Mouse (Mus musculus): ENCODE measurements around the gene Kctd3. TPM values are rescaled to one million over a fixed set of nuclear protein-coding genes. Genes with fewer than 3 reads are reported as not detected.
A peak's percentile ranks its signal among the peaks of the same experiment; 100 is the strongest.

The Kctd3 gene
- total RNA-seq, 1 experiment from 2014 or later: 73.3 TPM

DNA sequence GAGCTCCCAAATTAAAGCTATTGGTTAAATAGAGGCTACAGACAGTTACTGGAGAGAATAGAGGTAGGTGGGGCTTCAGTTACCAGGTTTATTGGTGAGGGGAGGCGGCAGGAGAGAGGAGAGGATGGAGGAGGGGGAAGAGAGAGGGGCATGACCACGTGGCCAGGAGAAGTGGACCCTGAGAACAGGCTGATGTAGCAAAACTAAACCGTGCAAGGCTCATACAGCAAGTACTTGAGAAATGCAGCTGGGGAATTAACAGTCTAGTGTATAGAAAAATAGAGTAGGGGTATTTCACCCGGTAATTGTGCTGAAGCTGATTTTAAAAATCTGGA, 5.9 kb upstream of the Kctd3 start:
- no peak for ATAC-seq (ENCODE audit: extremely low read depth, insufficient number of reproducible peaks, low FRiP score, poor library complexity, severe bottlenecking)

GRCm38 (mm10) chr1:189012846-189013586, 5.4 kb upstream of the Kctd3 start:
- ATAC-seq (ENCODE audit: extremely low read depth, insufficient number of reproducible peaks, low FRiP score, poor library complexity, severe bottlenecking): no peak

- no peak for ATAC-seq (ENCODE audit: extremely low read depth, insufficient number of reproducible peaks, low FRiP score, poor library complexity, severe bottlenecking)
These were observed 3.0 kb upstream of the Kctd3 start for GRCm38 (mm10) chr1:189010671-189011070.

DNA sequence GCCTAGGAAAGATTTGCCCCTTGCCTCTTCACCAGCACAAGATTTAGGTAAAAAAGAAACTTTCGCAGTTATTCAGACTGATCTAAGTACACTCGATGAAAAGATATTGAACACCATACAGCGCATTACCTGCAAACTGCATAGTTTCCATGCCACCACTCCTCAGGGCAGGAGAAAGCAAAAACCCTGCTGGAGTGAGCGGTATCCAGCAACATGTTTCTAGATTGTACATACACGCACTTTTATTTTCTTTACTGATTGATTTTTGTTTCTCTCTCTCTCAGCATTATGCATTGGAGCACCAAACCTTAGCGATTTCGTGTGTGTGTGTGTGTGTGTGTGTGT, 311 bp upstream of the Kctd3 start:
- no peak for ATAC-seq (ENCODE audit: extremely low read depth, insufficient number of reproducible peaks, low FRiP score, poor library complexity, severe bottlenecking)

- ATAC-seq (ENCODE audit: extremely low read depth, insufficient number of reproducible peaks, low FRiP score, poor library complexity, severe bottlenecking): no peak
These were observed 815 bp downstream of the Kctd3 start for GRCm38 (mm10) chr1:189006826-189007225.

DNA sequence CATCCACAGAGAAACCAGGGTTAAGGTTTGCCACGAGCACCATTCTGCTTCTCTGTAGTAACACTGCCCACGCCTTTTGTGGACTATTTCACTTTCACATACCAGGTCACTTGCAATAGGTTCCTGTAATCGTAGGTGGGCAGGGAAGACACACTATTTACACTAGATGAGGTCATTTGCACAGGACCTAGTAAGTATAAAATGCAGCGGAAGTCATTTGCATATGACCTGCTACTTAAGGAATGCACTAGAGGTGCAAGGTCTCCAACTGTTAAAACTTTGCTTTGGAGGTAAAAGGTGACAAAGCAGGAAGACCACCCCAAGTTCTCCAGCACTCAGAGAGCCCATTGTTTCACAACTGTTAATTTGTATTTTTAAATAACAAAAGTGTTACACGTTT, 1.4 kb downstream of the Kctd3 start:
- ATAC-seq (ENCODE audit: extremely low read depth, insufficient number of reproducible peaks, low FRiP score, poor library complexity, severe bottlenecking): peak; percentile 40; the same call in 1 of the 2 replicates

DNA sequence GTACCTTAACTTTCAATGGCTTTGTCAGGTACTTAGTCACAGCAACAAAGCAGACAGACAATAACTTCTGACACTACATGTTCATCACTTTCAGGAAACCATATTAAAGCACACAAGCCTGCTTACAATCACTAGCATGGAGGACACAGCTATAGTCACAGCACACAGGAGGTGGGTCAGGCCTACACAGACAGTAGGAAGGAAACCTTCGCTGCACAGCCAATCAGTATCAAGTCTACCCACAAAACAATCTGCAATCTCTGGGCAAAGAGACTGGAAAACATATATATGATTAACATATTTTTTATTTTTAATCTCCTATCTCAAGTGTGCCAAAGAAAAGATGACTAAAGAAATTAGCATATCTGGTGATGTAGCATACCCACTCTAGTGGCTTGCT, 2.9 kb downstream of the Kctd3 start:
- no peak for ATAC-seq (ENCODE audit: extremely low read depth, insufficient number of reproducible peaks, low FRiP score, poor library complexity, severe bottlenecking)

GRCm38 (mm10) chr1:189001815-189002214, 5.8 kb downstream of the Kctd3 start:
- no peak for ATAC-seq (ENCODE audit: extremely low read depth, insufficient number of reproducible peaks, low FRiP score, poor library complexity, severe bottlenecking)

DNA sequence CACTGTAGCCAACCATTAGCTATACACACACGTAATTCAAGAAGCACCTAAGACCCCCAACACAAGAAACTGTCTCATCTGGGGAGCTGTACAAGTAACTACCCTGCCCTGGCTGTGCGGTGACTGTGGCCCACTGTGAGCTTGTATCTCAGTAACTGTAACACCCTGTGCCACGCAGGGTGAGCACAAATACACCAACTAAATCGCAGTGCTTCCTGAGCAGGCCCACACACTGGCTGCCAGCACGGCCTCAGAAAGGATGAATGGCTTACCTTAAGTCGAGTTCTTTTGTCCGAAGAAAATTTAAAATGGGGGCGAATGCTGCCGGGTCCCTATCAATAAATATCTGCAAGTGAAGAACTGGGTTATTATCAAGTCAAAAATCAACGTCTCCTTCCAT, 7.7 kb downstream of the Kctd3 start:
- peak; percentile 28; the same call in 1 of the 2 replicates for ATAC-seq (ENCODE audit: extremely low read depth, insufficient number of reproducible peaks, low FRiP score, poor library complexity, severe bottlenecking)

GRCm38 (mm10) chr1:188997921-188998320, 9.7 kb downstream of the Kctd3 start:
- ATAC-seq (ENCODE audit: extremely low read depth, insufficient number of reproducible peaks, low FRiP score, poor library complexity, severe bottlenecking): no peak

DNA sequence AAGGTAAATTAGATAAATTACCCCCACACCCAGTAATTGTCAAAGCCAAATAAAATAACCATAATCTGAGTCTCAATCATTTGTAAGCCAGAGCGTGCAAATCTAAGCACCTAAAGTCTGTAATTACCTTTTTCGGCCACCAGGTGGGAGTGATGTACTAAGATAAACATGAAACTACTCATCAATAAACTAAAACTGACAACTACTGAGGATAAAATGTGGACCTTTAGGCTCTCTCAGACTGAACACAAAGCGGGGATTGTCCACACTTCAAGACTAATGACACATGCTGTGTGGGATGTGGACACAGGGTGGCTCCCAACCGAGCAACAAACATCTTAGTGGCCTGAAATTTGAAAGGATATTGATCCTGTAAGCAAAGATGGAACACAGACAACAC, 14.4 kb downstream of the Kctd3 start:
- peak; percentile 52; the same call in 1 of the 2 replicates for ATAC-seq (ENCODE audit: extremely low read depth, insufficient number of reproducible peaks, low FRiP score, poor library complexity, severe bottlenecking)

DNA sequence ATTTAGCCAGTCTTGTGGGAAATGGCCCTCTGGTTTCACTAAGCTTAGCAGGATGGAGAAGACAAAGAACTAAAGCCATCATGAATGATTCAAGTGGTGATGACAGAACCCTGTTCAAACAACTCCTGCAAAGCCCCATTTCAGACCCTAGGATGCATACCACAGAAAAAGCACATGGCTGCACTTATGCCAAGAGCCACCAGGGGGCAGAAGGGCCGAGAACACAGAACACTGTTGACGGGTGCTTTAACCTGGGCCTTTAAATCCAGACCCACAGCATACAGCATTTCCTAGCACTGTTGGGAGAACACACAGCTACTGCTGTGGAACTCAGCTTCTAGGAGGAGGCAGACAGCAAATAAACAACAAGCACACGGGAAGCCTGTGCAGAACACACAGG, 27.6 kb downstream of the Kctd3 start:
- ATAC-seq (ENCODE audit: extremely low read depth, insufficient number of reproducible peaks, low FRiP score, poor library complexity, severe bottlenecking): peak; percentile 70; the same call in 1 of the 2 replicates

DNA sequence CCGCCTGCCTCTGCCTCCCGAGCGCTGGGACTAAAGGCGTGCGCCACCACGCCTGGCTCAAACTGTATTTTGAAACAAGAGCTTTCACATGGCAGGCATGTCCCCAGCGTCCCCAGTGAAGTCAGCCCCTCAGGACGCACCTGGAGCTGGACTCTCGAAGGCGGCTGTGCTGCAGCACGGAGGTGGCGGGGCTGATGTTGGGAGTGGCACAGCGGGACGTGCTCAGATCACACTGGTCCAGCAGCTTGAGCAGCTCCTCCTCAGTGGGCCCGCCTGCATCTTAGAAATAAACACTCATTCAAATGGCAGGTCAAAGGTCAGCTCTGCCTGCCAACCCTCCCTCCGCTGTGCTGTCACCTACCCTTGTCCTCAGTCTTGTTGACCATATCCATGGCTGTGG, 33.7 kb downstream of the Kctd3 start:
- no peak for ATAC-seq (ENCODE audit: extremely low read depth, insufficient number of reproducible peaks, low FRiP score, poor library complexity, severe bottlenecking)

DNA sequence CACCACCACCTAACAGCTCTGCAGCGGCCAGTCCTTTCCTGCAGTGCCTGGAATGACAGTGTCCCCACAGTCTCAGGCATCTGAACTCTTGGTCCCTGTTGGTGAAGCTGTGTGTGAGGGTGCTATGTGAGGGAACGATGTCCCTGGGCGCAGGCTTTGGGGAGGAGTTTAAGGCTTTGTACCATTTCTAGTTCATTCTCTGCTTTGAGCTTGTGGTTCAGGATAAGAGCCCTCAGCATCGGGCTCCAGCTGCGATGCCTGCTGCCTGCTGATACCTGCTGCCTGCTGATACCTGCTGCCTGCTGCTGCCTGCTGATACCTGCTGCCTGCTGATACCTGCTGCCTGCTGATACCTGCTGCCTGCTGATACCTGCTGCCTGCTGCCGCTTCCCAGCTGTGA, 34.6 kb downstream of the Kctd3 start:
- ATAC-seq (ENCODE audit: extremely low read depth, insufficient number of reproducible peaks, low FRiP score, poor library complexity, severe bottlenecking): no peak

GRCm38 (mm10) chr1:188952501-188952900, 55.1 kb downstream of the Kctd3 start:
- no peak for ATAC-seq (ENCODE audit: extremely low read depth, insufficient number of reproducible peaks, low FRiP score, poor library complexity, severe bottlenecking)

DNA sequence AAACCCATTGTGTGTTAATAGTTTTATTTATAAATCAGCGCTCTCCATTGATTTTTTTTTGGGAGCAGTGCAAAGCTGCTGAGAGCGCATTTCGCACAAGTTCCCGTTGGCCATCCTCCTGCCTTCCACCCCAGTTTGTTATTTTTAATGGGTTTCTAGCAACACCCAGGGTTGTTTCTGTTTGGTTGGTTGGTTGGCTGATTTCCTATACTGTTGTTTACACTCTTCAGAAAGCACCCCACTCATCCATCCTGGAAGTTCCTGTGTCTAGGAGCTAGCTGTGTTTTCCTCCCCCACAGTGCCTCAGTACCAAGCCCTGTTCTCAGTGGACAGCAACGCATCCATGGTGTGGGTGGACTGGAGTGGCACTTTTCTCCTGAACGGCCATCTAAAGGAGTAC, 56.5 kb downstream of the Kctd3 start:
- no peak for ATAC-seq (ENCODE audit: extremely low read depth, insufficient number of reproducible peaks, low FRiP score, poor library complexity, severe bottlenecking)

- ATAC-seq (ENCODE audit: extremely low read depth, insufficient number of reproducible peaks, low FRiP score, poor library complexity, severe bottlenecking): no peak
These were observed 59.4 kb downstream of the Kctd3 start for GRCm38 (mm10) chr1:188948276-188948675.

- no peak for ATAC-seq (ENCODE audit: extremely low read depth, insufficient number of reproducible peaks, low FRiP score, poor library complexity, severe bottlenecking)
These were observed 59.8 kb downstream of the Kctd3 start for GRCm38 (mm10) chr1:188947794-188948193.

GRCm38 (mm10) chr1:188946849-188947248, 60.8 kb downstream of the Kctd3 start:
- ATAC-seq (ENCODE audit: extremely low read depth, insufficient number of reproducible peaks, low FRiP score, poor library complexity, severe bottlenecking): no peak

DNA sequence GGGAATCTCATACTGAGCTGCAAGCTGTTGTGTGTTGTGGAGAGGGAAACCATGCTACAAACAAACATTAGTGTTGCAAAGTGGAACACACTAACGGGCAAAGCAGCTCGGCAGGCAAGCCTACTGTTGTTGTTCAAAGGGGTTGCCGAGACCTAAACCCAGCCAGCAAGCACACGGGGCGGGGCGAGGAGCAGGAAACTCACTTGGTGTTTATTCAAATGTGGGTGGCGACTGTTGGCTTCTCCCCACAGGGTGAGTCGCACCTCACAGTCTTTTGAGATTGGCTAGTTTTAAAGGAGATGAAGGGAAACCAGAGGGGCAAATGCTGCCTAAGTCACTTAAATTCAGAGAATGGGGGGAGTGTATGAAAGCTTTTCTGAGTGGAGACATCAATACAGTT, 62.3 kb downstream of the Kctd3 start:
- no peak for ATAC-seq (ENCODE audit: extremely low read depth, insufficient number of reproducible peaks, low FRiP score, poor library complexity, severe bottlenecking)

DNA sequence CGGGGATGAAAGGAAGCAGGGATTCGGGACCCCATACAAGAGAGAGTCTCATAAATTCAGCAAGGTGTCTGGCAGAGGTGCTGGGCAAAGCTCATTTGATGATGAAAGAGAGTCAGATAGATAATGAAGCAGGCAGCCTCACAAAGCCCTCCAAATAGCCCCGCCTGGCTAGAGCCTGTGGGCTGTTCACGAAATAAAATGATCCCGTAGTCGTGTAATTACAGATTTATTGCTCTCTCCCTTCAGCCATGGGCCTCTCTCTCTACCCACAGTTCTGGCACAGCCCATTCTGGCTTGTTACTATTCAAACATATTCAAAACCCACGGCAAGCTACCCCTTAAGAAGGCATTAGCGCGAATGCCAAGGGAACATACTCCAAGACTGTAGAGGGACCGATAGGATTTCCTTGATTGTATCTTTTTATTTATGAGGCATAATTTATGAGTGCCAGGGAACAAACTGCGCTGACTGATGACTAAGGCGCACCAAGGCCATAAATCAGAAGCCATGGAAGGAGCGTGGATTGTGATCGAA, 70.3 kb downstream of the Kctd3 start:
- no peak for ATAC-seq (ENCODE audit: extremely low read depth, insufficient number of reproducible peaks, low FRiP score, poor library complexity, severe bottlenecking)

Measured in neutrophil, adult 5-6 weeks (primary cell).